Mouse (Mus musculus): ENCODE measurements at regions not wholly inside any gene's neighbourhood (a gene's known extent, or its start where the extent isn't known, plus 50 kb on each side); places are given as distances from the start of the nearest gene placed in this dataset.

- peak; percentile 35 for DNase-seq
Observed at GRCm38 (mm10) chr11:45174811-45175798, 558.0 kb downstream of the Ebf1 start.

- DNase-seq: no peak
Observed at GRCm38 (mm10) chr11:45176971-45177370, 559.9 kb downstream of the Ebf1 start.

- DNase-seq: no peak
Observed at GRCm38 (mm10) chr11:45178036-45178435, 560.9 kb downstream of the Ebf1 start.

GRCm38 (mm10) chr11:45179019-45179418, 561.9 kb downstream of the Ebf1 start:
- DNase-seq: no peak

- DNase-seq: no peak
Observed at GRCm38 (mm10) chr11:45190601-45191370, 573.7 kb downstream of the Ebf1 start.

GRCm38 (mm10) chr11:45191392-45192189, 574.5 kb downstream of the Ebf1 start:
- no peak for DNase-seq

- DNase-seq: no peak
Observed at GRCm38 (mm10) chr11:45193319-45193718, 576.2 kb downstream of the Ebf1 start.

GRCm38 (mm10) chr11:45199520-45199919, 582.4 kb downstream of the Ebf1 start:
- peak; percentile 27 for DNase-seq

GRCm38 (mm10) chr11:45200714-45201405, 583.7 kb downstream of the Ebf1 start:
- DNase-seq: no peak

GRCm38 (mm10) chr11:45203446-45203845, 586.3 kb downstream of the Ebf1 start:
- DNase-seq: no peak

GRCm38 (mm10) chr11:45206611-45207525, 589.8 kb downstream of the Ebf1 start:
- no peak for DNase-seq

GRCm38 (mm10) chr11:45214096-45214495, 597.0 kb downstream of the Ebf1 start:
- no peak for DNase-seq

- no peak for DNase-seq
Observed at GRCm38 (mm10) chr11:45216942-45217474, 599.9 kb downstream of the Ebf1 start.

- no peak for DNase-seq
Observed at GRCm38 (mm10) chr11:45219239-45219638, 602.1 kb downstream of the Ebf1 start.

- DNase-seq: no peak
Observed at GRCm38 (mm10) chr11:45222021-45222420, 604.9 kb downstream of the Ebf1 start.

- DNase-seq: no peak
Observed at GRCm38 (mm10) chr11:45235476-45236412, 616.1 kb upstream of the Clint1 start.

- no peak for DNase-seq
Observed at GRCm38 (mm10) chr11:45237056-45237455, 614.8 kb upstream of the Clint1 start.

GRCm38 (mm10) chr11:45239044-45239443, 612.8 kb upstream of the Clint1 start:
- DNase-seq: peak; percentile 29

GRCm38 (mm10) chr11:45240419-45240818, 611.4 kb upstream of the Clint1 start:
- DNase-seq: no peak

Measured in heart, postnatal 4 days (tissue).